Mouse (Mus musculus) frontal cortex, adult (tissue): ENCODE results near the gene Insrr.
"Not testable (repeated sequence)": the region's sequence is repeated elsewhere in the genome, so short reads cannot be mapped to it uniquely, and the experiment has no call there.

Source experiments
- ATAC-seq: cut with Nextera tagmentation; 2 replicates; pipeline ENCODE4 v1.9.2; 2017; ENCODE audit warnings: mild to moderate bottlenecking, moderate library complexity, mixed read lengths; ENCODE audit not compliant: low TSS enrichment

Gene Insrr

DNA sequence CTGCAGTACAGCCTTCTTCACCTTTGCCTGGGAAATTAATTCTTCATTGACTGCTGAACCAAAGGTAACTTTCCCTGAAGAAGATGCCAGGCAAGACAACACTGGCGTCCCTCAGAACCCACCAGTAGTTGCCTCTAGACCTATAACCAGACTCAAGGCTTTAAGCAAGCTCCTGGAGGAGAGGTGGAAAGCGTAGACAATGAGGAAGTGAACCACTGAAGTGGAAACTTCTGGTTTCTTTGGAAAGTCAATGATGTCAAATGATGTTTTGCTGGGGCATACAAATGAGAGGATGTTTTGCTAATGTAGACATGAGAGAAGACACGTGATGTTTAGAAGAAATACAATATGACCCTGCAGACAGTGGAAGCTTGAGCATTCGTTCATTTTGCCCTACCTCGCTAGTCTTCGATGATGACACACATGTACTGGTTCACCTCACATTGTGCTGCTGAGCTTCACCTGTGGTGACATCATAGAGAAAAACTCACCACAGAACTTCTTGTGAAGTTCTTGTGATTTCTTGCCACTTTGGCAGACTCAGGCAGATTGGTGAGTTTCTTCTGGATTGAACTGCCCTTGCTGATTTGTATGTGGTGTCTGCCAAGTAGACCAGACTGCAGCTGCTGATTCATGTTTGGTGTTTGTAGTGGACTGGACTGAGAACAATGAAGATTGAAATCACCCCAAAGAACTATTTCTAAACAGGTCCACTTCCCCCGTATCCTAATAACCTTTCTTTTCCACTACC, 35.5 kb downstream of the Insrr start:
- no peak for ATAC-seq

DNA sequence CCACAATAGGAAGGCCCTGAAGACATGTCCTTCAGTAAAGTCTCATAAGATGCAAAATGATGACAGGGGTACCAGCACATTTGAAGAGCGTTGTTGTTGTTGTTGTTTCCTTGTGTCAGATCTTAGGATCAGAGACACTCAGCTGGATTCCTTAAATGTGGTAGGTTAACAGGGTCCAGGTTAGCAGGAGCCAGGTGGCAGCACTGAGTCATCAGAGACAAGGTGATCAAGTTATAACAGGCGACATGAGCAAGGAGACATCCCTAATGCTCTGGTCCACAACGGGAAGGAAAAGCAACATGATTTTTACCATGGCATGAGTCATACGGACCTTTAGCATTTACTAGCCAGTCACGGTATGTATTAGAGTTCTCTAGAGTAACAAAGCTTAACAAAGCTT, 36.7 kb downstream of the Insrr start:
- no peak for ATAC-seq

DNA sequence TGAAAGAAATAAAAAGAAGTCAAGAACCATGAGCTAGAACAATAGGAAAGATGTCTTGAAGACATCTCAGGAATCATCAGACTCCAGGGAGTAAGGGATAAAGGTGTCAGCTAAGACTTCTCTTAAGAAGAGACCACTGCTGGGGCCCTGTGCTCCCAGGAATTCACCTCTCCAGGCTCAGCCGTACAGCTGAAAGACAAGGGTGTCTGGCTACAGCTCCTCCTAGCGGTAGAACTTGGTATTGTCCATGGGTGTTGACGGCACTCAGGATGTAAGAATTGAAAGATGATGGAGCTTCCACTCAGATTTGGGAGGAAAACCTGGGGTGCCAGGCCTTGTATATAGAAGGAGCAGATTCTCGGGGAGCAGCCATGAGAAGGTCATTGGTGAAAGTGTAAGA, 41.9 kb downstream of the Insrr start:
- ATAC-seq = peak; percentile 92

DNA sequence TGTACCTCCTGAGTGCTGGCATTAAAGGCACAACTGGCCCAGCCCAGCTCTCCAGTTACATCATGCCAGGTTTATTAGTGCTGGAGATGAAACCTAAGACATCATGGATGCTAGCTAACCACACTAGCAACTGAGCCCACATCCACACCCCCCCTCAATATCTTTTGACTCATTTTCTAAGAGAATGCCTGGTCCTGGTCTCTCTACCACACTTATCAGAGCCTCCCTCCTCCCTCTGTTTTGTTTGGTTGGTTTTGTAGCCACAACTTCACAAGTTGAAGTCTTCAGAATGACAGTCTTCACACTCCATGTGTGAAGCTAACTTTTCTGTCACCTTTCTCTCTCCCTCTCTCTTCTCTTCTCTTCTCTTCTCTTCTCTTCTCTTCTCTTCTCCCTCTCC, 44.1 kb downstream of the Insrr start:
- ATAC-seq = no peak

DNA sequence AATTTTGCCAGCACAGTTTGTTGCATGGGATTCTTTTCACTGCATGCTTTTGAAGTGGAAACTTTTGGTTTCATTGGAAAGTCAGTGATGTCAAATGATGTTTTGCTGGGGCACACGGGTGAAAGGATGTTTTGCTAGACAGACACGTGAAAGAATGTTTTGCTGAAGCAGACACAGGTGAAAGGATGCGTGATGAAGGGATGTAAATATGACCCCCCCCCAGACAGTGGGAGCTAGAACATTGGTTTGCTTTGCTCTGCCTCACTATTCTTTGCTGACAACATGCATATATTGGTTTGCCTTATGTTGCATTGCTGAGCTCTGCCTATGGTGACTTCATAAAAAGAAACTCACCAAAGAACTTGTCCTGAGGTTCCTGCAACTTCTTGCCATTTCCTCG, 48.2 kb downstream of the Insrr start:
- ATAC-seq = no peak

DNA sequence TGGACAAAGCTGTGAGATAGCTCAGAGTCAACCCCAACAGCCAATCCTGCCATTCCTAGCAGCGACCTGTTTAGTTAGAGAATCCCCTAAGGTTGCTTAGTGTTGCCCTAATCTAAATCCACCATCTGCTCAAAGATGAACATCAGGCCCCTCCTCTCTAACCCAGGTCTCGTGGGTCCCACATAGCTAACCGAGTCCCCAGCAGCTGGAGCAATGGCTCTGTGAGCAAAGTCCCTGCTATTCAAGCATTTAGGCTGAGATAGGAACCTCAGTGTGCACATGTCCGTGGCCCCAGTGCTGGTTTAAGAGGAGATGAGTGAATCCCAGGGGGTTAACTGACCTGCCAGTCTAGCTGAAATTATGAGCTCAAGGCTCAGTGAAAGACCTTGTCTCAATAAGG, 49.4 kb downstream of the Insrr start:
- ATAC-seq = no peak

DNA sequence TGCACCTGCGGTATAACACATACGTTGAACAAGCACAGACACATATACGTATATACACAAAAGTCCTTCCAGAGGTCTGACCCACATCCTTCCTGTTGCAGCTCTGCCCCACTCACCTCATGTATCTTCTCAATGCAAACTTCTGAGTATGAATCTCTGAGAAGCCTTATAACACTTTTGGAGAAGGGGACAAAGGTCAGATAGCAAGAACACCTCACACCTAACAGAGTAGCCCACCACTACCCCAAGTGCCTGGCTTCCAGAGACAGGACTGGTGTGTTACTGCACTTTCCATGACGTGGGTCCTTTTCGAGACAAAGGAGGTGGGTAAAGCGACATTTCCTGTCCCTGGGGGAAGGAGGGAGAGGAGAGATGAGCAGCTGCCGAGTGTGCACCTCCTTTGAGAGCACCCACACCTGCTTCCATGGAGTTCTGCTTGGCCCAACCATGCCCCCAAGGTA, 49.9 kb downstream of the Insrr start, which contains the start of gene Sh2d2a:
Sh2d2a (plus strand) TSS at position 106 of the 461 bp plus-strand sequence.
- ATAC-seq = no peak

DNA sequence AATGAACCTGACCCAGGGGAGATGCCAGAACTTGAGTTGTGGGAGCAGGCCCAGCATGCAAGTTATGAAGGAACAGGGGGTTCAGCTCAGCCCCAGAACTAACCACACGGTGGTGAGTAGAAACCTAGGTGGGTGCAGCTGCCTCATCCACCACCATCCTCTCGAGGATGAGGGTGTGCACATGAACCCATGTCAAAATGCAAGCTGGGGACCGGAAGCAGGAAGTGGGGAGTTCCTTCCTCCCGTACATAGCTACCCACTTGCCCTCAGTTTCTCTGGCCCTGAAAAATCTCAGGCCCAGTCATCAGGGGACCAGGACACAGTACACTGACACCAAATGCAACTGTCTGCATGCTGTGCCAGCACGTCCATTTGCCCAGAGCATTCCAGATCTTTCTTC, 50.9 kb downstream of the Insrr start:
- no peak for ATAC-seq

DNA sequence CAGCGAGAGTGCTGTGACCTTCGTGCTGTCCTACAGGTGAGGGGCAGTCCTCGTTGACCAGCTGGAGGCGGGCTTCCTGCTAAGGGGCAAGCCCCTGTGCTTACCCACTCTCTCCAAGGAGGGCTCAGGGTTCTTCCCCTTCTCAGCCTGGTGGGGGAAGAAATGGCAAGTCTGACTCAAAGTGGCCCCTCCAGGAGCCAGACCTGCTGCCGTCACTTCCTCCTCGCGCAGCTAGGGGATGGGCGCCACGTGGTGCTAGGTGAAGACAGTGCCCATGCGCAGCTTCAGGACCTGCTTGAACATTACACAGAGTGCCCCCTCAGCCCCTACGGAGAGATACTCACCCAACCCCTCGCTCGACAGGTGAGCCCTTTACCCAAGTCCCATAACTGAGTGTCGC, 52.4 kb downstream of the Insrr start:
- ATAC-seq = no peak

DNA sequence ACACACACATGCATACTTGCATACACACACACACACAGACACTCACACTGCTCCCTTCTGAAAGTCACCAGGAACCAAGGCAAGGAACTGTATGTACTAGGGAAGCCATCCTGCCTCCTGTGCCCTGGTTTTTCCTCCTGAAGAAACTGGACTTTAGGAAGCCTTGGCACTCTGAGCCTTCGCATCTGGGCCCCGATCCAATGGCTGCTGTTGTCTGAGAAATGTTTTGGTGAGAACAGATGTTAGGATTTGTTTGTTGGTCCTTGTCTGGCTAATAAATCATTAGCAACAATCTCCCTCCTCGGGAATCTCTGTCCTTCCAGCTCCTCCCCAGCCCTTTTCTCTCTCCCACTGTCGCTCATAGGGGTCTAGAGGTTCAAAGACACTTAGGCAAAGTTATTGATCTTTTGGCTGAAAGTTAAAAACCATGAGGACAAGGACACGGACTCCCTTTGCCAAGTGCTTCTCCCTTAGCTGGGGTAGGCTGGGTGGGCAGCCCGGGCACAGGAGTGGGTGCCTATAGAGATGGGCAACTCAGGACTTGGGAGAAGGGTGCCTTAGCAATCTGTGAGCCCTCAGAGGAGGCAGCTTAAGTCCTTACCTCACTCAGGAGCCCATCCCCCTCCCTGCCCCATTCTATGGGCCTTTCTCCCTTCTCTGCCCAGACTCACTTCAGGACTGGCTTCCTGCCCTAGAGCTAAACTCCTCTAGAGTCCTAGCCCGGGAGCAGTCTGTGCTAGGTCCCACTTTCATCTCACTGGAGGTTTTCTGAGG, 58.2 kb downstream of the Insrr start:
- no peak for ATAC-seq

DNA sequence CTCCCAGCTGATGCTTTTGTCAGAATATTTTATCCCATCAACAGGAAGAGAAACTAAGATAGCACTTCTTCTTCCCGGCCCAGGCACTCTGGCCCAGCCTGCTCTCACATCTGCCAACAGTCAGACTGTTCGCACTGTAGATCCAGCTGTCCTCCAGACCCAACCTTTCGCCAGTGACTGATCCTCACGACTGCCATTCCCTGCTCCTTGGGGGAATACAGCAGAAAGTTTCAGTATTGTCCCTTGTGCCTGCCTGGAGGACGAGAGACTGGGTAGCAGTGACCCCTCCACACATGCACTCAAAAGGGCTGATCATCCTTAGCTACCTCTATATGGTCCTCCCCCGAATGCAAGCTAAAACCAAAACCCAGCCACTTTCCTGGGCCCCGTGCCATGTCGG, 59.2 kb downstream of the Insrr start:
- no peak for ATAC-seq

DNA sequence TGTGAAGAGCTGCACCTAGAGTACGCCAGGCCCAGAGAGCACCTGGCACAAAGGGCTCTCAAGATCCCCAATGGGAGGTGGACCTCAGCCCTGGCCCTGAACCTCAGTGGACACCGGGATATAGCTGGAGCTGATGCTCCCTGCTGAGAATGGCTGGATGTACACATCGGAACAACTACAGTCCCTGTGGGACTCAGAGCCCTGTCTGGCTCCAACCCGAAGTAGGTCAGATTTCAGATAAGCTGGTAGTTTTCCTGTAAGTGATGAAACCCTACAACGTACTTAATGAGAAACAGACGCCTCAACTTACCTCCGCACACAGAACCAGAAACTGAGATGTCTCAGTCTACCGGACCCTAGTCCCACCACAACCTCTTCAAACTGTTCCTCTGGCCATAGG, 60.9 kb downstream of the Insrr start:
- no peak for ATAC-seq

DNA sequence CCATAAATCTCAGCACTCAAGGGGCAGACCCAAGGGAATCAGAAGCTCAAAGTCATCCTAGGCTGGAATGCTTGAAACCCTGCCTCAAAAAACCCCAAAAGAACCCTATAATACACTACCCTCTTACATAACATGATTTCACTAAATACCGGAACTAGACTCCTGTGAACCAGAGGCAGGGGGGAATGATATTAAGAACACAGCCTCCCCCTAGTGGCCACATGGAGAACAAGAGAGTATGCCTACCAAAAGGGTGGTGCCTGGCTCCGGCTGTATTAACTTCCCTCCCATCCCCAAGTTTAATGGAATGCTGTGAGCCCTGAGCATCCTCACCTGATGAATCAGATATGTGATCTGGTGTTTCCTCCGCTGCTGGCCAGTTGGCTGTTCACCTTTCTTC, 63.1 kb downstream of the Insrr start:
- ATAC-seq = peak; percentile 90

DNA sequence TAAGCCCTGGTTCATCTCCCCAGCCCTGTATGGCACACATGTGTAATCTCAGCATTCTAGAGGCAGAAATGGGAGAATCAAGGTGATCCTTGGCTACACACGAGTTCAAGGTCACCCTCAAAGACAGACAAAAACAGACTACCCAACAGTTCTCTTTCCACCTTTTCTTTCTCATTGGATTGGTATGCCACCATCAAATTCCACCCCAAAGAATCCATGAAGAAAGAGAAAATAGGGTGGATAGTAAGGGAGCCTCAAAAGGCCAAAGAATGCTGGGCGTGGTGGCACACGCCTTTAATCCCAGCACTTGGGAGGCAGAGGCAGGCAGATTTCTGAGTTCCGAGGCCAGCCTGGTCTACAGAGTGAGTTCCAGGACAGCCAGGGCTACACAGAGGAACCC, 67.4 kb downstream of the Insrr start:
- not testable (repeated sequence) for ATAC-seq
